Mouse (Mus musculus) embryonic facial prominence, embryonic 11.5 days (tissue): ENCODE data around the gene Gabra1. TPM values are rescaled to one million over a fixed set of nuclear protein-coding genes. Genes with fewer than 3 reads are reported as not detected.

Experiments used
- ATAC-seq: fragments of 200-750 bp; cut with Nextera tagmentation; replicated peaks from 2 replicates; pipeline ENCODE4 v1.8.0; 2017; ENCODE audit warnings: low read depth; ENCODE audit not compliant: insufficient number of reproducible peaks, low FRiP score, low TSS enrichment
- DNase-seq: peaks from one replicate; pipeline ENCODE4 v3.0.0-alpha.2; 2015; ENCODE audit warnings: low spot score
- H3K27ac ChIP-seq: fragments of 300-500 bp; sonication (generic); replicated peaks from 2 replicates; pipeline ENCODE4 v1.5.1; 2014; ENCODE audit warnings: mild to moderate bottlenecking, low read depth, low read length, control low read depth
- H3K27me3 ChIP-seq: fragments of 300-500 bp; sonication (generic); 2 replicates; pipeline ENCODE4 v1.6.1; 2014; ENCODE audit warnings: mild to moderate bottlenecking, low read length, moderate library complexity, mixed read lengths; ENCODE audit not compliant: control insufficient read depth, insufficient read depth
- H3K36me3 ChIP-seq: fragments of 300-500 bp; sonication (generic); replicated peaks from 2 replicates; pipeline ENCODE4 v1.6.1; 2014; ENCODE audit warnings: low read depth, mild to moderate bottlenecking, low read length, moderate library complexity, mixed read lengths; ENCODE audit not compliant: control insufficient read depth, insufficient read depth
- H3K4me1 ChIP-seq: fragments of 300-500 bp; sonication (generic); 2 replicates; pipeline ENCODE4 v1.6.1; 2014; ENCODE audit warnings: low read length, mixed read lengths; ENCODE audit not compliant: control insufficient read depth, insufficient read depth
- H3K4me2 ChIP-seq: fragments of 300-500 bp; sonication (generic); 2 replicates; pipeline ENCODE4 v1.6.1; 2014; ENCODE audit warnings: low read depth, mild to moderate bottlenecking, control low read depth, low read length, moderate library complexity
- H3K4me3 ChIP-seq: fragments of 300-500 bp; sonication (generic); 2 replicates; pipeline ENCODE4 v1.5.1; 2014; ENCODE audit warnings: low read depth, low read length, control low read depth
- H3K9ac ChIP-seq: fragments of 300-500 bp; sonication (generic); replicated peaks from 2 replicates; pipeline ENCODE4 v1.6.1; 2014; ENCODE audit warnings: mild to moderate bottlenecking, control low read depth, low read length
- H3K9me3 ChIP-seq: fragments of 300-500 bp; sonication (generic); replicated peaks from 2 replicates; pipeline ENCODE4 v1.6.1; 2016; ENCODE audit warnings: mild to moderate bottlenecking, low read length, inconsistent platforms, mixed read lengths; ENCODE audit not compliant: control insufficient read depth
- WGBS: fragments of 180-500 bp; shearing (Covaris S2); extraction: QIAGEN DNeasy Blood & Tissue Kit; methylation state at CpG from one replicate; pipeline ENCODE4 v1.1.7; 2014; 5-methylcytosine and 5-hydroxymethylcytosine counted together
- polyA plus RNA-seq: library from polyadenylated mRNA; unstranded; fragments of >200 nt; fragmentation: Nextera tagmentation; extraction: Ambion mirVana; gene quantifications from 2 replicates; pipeline ENCODE4 v1.2.1, GENCODE M21; 2014

The Gabra1 gene
- polyA plus RNA-seq, 1 experiment from 2014 or later, result 3.5 TPM

DNA sequence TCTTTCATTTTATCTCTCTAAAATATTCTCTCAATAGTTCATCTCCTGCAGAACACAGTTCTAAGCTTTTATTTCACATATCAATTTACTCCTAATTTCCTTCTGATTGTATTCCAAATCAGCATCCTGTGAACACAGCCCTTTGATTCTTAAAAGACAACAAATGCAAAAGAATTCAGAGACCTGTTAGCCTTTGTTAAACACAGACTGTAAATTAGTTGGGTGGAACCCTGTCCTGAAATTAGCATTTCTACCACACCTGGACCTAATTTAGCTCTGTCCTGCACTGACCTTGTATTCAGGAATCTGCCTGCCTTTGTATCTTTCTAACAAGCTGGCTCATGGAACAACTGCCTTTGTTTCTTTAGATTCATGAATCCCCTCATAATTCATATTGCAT, 73.1 kb downstream of the Gabra1 start:
- no peak overlapping the region for H3K4me2 ChIP-seq
- ATAC-seq, result no peak
- H3K27ac ChIP-seq, result no peak overlapping the region
- no peak overlapping the region for H3K9ac ChIP-seq
- no peaks in the 10 kb centered on the region for H3K27me3 ChIP-seq
- no peak overlapping the region for H3K4me3 ChIP-seq
- H3K36me3 ChIP-seq, result no peaks in the 10 kb centered on the region
- DNase-seq, result no peak
- no peaks in the 10 kb centered on the region for H3K4me1 ChIP-seq
- no peaks in the 10 kb centered on the region for H3K9me3 ChIP-seq

- no peaks in the 10 kb centered on the region for H3K36me3 ChIP-seq
- DNase-seq (no peak), ATAC-seq (no peak)
- WGBS, result 83% methylated on average over 2 of the region's 2 CpGs
- no peak overlapping the region for H3K27ac ChIP-seq
- H3K4me2 ChIP-seq, result no peak overlapping the region
- no peak overlapping the region for H3K4me3 ChIP-seq
- H3K27me3 ChIP-seq, result no peaks in the 10 kb centered on the region
- H3K9ac ChIP-seq, result no peak overlapping the region
- H3K9me3 ChIP-seq, result no peaks in the 10 kb centered on the region
- no peaks in the 10 kb centered on the region for H3K4me1 ChIP-seq
Observed at GRCm38 (mm10) chr11:42095556-42095955, 87.2 kb downstream of the Gabra1 start.

Other genes starting within 250 kb of the Gabra1 start
- 2.7 and 3.1 TPM in 2 replicates for gene Gabrg2, start 182.1 kb downstream of the Gabra1 start, polyA plus RNA-seq
- gene Gabra6, start 138.1 kb upstream of the Gabra1 start, polyA plus RNA-seq, result not detected in 2 replicates
- gene Gabrb2, start 236.8 kb upstream of the Gabra1 start, polyA plus RNA-seq, result 2.8 and 3.4 TPM in 2 replicates